Mouse (Mus musculus) neural tube, postnatal 0 days (tissue): ENCODE data around the gene Dio1. TPM values are rescaled to one million over a fixed set of nuclear protein-coding genes. Genes with fewer than 3 reads are reported as not detected.

Source experiments
- polyA plus RNA-seq: library from polyadenylated mRNA; unstranded; fragments of >200 nt; fragmentation: Nextera tagmentation; extraction: Ambion mirVana; gene quantifications from 2 replicates; pipeline ENCODE4 v1.2.1, GENCODE M21; 2015

Gene Dio1
- polyA plus RNA-seq = not detected in 2 replicates

DNA sequence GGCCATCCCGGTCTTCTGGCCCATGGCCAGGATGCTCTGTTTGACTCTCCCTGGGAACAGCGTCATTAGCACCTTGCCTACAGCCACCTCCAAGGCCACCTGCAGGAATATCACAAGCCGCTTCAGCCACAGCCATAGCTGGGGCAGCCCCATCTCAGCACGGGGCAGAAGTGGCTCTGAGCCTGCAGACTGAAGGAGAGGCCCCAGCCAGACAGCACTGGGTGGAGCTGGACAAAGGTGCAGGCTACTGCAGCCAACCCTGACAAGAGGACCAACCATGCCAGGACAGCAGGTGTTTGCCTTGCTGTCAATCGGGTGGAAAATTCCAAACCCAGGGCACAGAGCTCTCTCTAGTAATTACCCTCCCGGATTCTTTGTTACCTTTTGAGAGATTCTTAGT, at the start of gene Dio1:
Gene Dio1 (minus strand): TSS at position 204 of the 400 bp plus-strand sequence.

DNA sequence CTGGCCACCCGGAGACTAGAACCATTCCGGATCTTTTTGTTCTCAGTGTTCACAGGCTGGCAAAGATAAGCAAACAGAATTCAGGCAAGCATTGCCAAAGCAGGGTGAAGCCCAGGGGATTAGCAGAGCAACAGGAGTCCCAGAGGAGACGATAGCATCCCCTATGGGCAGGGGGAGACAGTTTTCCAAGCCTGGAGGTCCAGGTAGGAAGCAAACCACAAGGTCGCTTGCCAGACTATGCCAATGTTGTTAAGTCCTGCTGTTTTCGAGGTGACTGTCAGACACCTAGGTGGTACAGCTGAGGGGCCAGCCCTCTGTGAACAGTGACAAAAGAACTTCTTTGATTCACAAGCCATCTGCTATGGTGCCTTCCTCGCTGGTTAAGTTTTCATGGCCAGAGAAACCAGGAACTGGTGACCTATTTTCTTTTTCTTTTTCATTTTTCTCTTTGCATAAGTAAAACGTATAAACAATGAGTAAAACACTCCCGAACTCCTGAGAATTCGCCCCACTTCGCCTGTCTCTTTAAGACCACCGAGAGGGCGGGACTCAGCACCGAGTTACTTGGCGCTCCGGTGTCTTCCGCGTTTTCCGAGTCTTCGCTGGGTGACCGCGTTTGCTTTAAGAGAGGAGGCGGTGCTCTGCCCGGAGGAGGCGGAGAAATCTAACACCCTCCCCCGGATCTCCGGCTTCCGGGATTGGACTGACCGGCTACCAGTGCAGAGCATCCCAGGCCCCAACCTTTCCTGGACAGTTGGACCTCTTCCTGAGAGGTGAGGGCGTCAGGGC, 6.9 kb upstream of the Dio1 start, which contains the start of gene Yipf1:
Gene Yipf1 (plus strand): TSS at position 674 of the 789 bp plus-strand sequence.

GRCm38 (mm10) chr4:107253125-107254091, 53.6 kb downstream of the Dio1 start, which contains the start of the genes Lrrc42 and Hspb11:
TSS of gene Lrrc42 (minus strand) at chr4:107253532.
TSS of gene Hspb11 (plus strand) at chr4:107253593.

Other genes starting within 250 kb of the Dio1 start
- gene Mrpl37, start 240.3 kb downstream of the Dio1 start, polyA plus RNA-seq = 83.1 and 86.6 TPM in 2 replicates
- 3.3 and 4.9 TPM in 2 replicates for gene Cyb5rl, start 240.2 kb downstream of the Dio1 start, polyA plus RNA-seq
- 0.12 and 0.14 TPM in 2 replicates for gene Cdcp2, start 210.3 kb downstream of the Dio1 start, polyA plus RNA-seq
- gene Tmem59, start 128.8 kb downstream of the Dio1 start, polyA plus RNA-seq = 398 and 438 TPM in 2 replicates
- 20.8 and 25.4 TPM in 2 replicates for gene Tceanc2, start 128.1 kb downstream of the Dio1 start, polyA plus RNA-seq
- gene Ldlrad1, start 98.0 kb downstream of the Dio1 start, polyA plus RNA-seq = not detected in 2 replicates
- gene Lrrc42, start 53.6 kb downstream of the Dio1 start, polyA plus RNA-seq = 52.2 and 55.7 TPM in 2 replicates
- 38.5 and 49.4 TPM in 2 replicates for gene Hspb11, start 53.6 kb downstream of the Dio1 start, polyA plus RNA-seq
- gene Yipf1, start 7.2 kb upstream of the Dio1 start, polyA plus RNA-seq = 78.6 and 80.5 TPM in 2 replicates
- gene Ndc1, start 60.6 kb upstream of the Dio1 start, polyA plus RNA-seq = 15.0 and 15.3 TPM in 2 replicates
- gene Glis1, start 127.4 kb upstream of the Dio1 start, polyA plus RNA-seq = 4.1 and 4.9 TPM in 2 replicates